ENCODE assay signal across 21 mouse cellular contexts in genomic region chr11:5516617-5517016, GRCm38 (mm10). TPM values are rescaled to one million over a fixed set of nuclear protein-coding genes. Genes with fewer than 3 reads are reported as not detected.
"Had no signal": no experiment of that assay in that cellular context is flagged by ENCODE, and none has a peak within 500 bp of the region (broad histone marks: within the 10 kb centered on the region; RNA-seq: fewer than 3 reads in every experiment).

No protein-coding gene starts in this region.

- H3K27me3 ChIP-seq: midbrain, embryonic 13.5 days; midbrain, embryonic 15.5 days; neural tube, embryonic 13.5 days; neural tube, embryonic 15.5 days; stomach, embryonic 15.5 days had no signal

- H3K9ac ChIP-seq: liver, embryonic 14.5 days; lung, embryonic 14.5 days; midbrain, embryonic 13.5 days; midbrain, embryonic 15.5 days; neural tube, embryonic 13.5 days; neural tube, embryonic 15.5 days; stomach, embryonic 15.5 days had no signal

- H3K27ac ChIP-seq: liver, embryonic 14.5 days; midbrain, embryonic 10.5 days; midbrain, embryonic 13.5 days; midbrain, embryonic 15.5 days; neural tube, embryonic 13.5 days; neural tube, embryonic 15.5 days; stomach, embryonic 15.5 days; stomach, postnatal 0 days had no signal

- H3K36me3 ChIP-seq: midbrain, embryonic 10.5 days; midbrain, embryonic 13.5 days; midbrain, embryonic 15.5 days; neural tube, embryonic 13.5 days; neural tube, embryonic 15.5 days; stomach, embryonic 15.5 days had no signal

- H3K4me3 ChIP-seq: midbrain, embryonic 10.5 days; midbrain, embryonic 13.5 days; midbrain, embryonic 15.5 days; myocyte; neural tube, embryonic 13.5 days; neural tube, embryonic 15.5 days; stomach, embryonic 15.5 days had no signal

- DNase-seq: lung, adult 18-20 months; lung, embryonic 14.5 days; lung, postnatal 10 days; lung, postnatal 4 days; retina, postnatal 1 day; right cerebral cortex, adult 18-20 months; right cerebral cortex, postnatal 25 days; thymus, postnatal 25 days; thymus, postnatal 4 days had no signal

- ATAC-seq: midbrain, embryonic 13.5 days; midbrain, embryonic 15.5 days had no signal

- H3K4me1 ChIP-seq: midbrain, embryonic 13.5 days; midbrain, embryonic 15.5 days had no signal

- H3K9me3 ChIP-seq: midbrain, embryonic 10.5 days; midbrain, embryonic 13.5 days; midbrain, embryonic 15.5 days; neural tube, embryonic 13.5 days; neural tube, embryonic 15.5 days; stomach, embryonic 15.5 days had no signal

RNA-seq across cellular contexts. Expression of gene Ankrd36, which starts 52.9 kb away (rescaled TPM):
- total RNA-seq: megakaryocyte, adult 5-6 weeks had no signal
- polyA plus RNA-seq: lung, embryonic 14.5 days; midbrain, embryonic 13.5 days; myocyte; neural tube, embryonic 11.5 days; neural tube, embryonic 13.5 days; neural tube, embryonic 15.5 days; stomach, postnatal 0 days; urinary bladder, adult 2 months had no signal
